Mouse (Mus musculus): Measurements from ENCODE around the gene Gm13030. TPM values are rescaled to one million over a fixed set of nuclear protein-coding genes. Genes with fewer than 3 reads are reported as not detected.
"Not testable (repeated sequence)": the region's sequence is repeated elsewhere in the genome, so short reads cannot be mapped to it uniquely, and the experiment has no call there.

Gm13030 gene
- polyA plus RNA-seq (2015; fragmentation: Nextera tagmentation; extraction: Ambion mirVana) = not detected in 2 replicates

GRCm38 (mm10) chr4:138873864-138874263, at the start of gene Gm13030:
TSS of gene Gm13030 (minus strand) at chr4:138873964.
- Histone ChIP-seq H3K9ac (no peak within 1 kb of the TSS), H3K27ac (no peak within 1 kb of the TSS), H3K4me2 (no peak within 1 kb of the TSS), H3K4me1 (0 out of 2 replicates have a peak, but pooled peaks cover 4% of the 10 kb centered on the region), H3K9me3 (no peaks in the 10 kb centered on the region), H3K4me3 (no peak within 1 kb of the TSS), H3K27me3 (no peaks in the 10 kb centered on the region), H3K36me3 (no peaks in the 10 kb centered on the region)
- WGBS = 63% methylated on average over 6 of the region's 6 CpGs
- no peak for ATAC-seq (ENCODE audit: borderline replicate concordance, extremely low read depth, low FRiP score, low TSS enrichment)

- Histone ChIP-seq H3K9ac (no peak overlapping the region), H3K4me1 (peaks cover 6% of the 10 kb centered on the region; the same call in 1 of the 2 replicates), H3K4me3 (no peak overlapping the region), H3K27me3 (no peaks in the 10 kb centered on the region; the same call in 1 of the 2 replicates), H3K27ac (no peak overlapping the region), H3K36me3 (no peaks in the 10 kb centered on the region), H3K9me3 (no peaks in the 10 kb centered on the region), H3K4me2 (peak overlapping the region; percentile 51)
- ATAC-seq (ENCODE audit: borderline replicate concordance, extremely low read depth, low FRiP score, low TSS enrichment) = peak; percentile 75
- 1% methylated on average over 11 of the region's 11 CpGs for WGBS
Observed at GRCm38 (mm10) chr4:138922131-138922459, 48.3 kb upstream of the Gm13030 start.

- 34% methylated on average over 20 of the region's 20 CpGs for WGBS
Observed at GRCm38 (mm10) chr4:138921254-138922130, 47.7 kb upstream of the Gm13030 start.

GRCm38 (mm10) chr4:138917282-138917681, 43.5 kb upstream of the Gm13030 start:
- Histone ChIP-seq H3K27ac (no peak overlapping the region), H3K4me3 (no peak overlapping the region), H3K4me2 (no peak overlapping the region), H3K4me1 (peaks cover 15% of the 10 kb centered on the region), H3K9me3 (no peaks in the 10 kb centered on the region), H3K9ac (no peak overlapping the region), H3K27me3 (no peaks in the 10 kb centered on the region), H3K36me3 (no peaks in the 10 kb centered on the region)
- no peak for ATAC-seq (ENCODE audit: borderline replicate concordance, extremely low read depth, low FRiP score, low TSS enrichment)
- WGBS = 82% methylated on average over 9 of the region's 9 CpGs

More at GRCm38 (mm10) chr4:138921254-138922130, 47.7 kb upstream of the Gm13030 start:
- Histone ChIP-seq H3K9me3 (no peaks in the 10 kb centered on the region), H3K27ac (no peak overlapping the region), H3K4me2 (peak overlapping the region; percentile 51), H3K36me3 (no peaks in the 10 kb centered on the region), H3K4me1 (peaks cover 6% of the 10 kb centered on the region; the same call in 1 of the 2 replicates), H3K9ac (no peak overlapping the region), H3K4me3 (no peak overlapping the region), H3K27me3 (no peaks in the 10 kb centered on the region; the same call in 1 of the 2 replicates)
- peak; percentile 23; the same call in 1 of the 2 replicates for ATAC-seq (ENCODE audit: borderline replicate concordance, extremely low read depth, low FRiP score, low TSS enrichment)

GRCm38 (mm10) chr4:138913797-138914196, 40.0 kb upstream of the Gm13030 start, which contains the start of gene Otud3:
TSS of gene Otud3 (minus strand) at chr4:138913945.
- Histone ChIP-seq H3K9ac (peak within 1 kb of the TSS; percentile 69), H3K4me1 (peaks cover 9% of the 10 kb centered on the region), H3K27ac (no peak within 1 kb of the TSS), H3K27me3 (no peaks in the 10 kb centered on the region), H3K36me3 (0 out of 2 replicates have a peak, but pooled peaks cover 7% of the 10 kb centered on the region), H3K4me3 (peak within 1 kb of the TSS; percentile 80), H3K4me2 (peak within 1 kb of the TSS; percentile 89), H3K9me3 (no peaks in the 10 kb centered on the region)
- ATAC-seq (ENCODE audit: borderline replicate concordance, extremely low read depth, low FRiP score, low TSS enrichment) = peak; percentile 95
- WGBS = under 1% methylated on average over 39 of the region's 39 CpGs

GRCm38 (mm10) chr4:138913141-138913787, 39.5 kb upstream of the Gm13030 start:
- Histone ChIP-seq H3K4me1 (peaks cover 9% of the 10 kb centered on the region), H3K27me3 (no peaks in the 10 kb centered on the region), H3K9ac (peak overlapping the region; percentile 69), H3K27ac (no peak overlapping the region), H3K4me3 (peak overlapping the region; percentile 80), H3K9me3 (no peaks in the 10 kb centered on the region), H3K4me2 (peak overlapping the region; percentile 89), H3K36me3 (0 out of 2 replicates have a peak, but pooled peaks cover 7% of the 10 kb centered on the region)
- under 1% methylated on average over 52 of the region's 52 CpGs for WGBS
- ATAC-seq (ENCODE audit: borderline replicate concordance, extremely low read depth, low FRiP score, low TSS enrichment) = peak; percentile 51

GRCm38 (mm10) chr4:138905624-138906337, 32.0 kb upstream of the Gm13030 start:
- no peak overlapping the region for H3K4me3 ChIP-seq
- H3K4me2 ChIP-seq = no peak overlapping the region
- H3K4me1 ChIP-seq = no peaks in the 10 kb centered on the region
- no peaks in the 10 kb centered on the region for H3K9me3 ChIP-seq
- H3K36me3 ChIP-seq = peaks cover 68% of the 10 kb centered on the region
- no peak overlapping the region for H3K9ac ChIP-seq
- H3K27me3 ChIP-seq = no peaks in the 10 kb centered on the region
- WGBS = 93% methylated on average over 18 of the region's 18 CpGs
- no peak overlapping the region for H3K27ac ChIP-seq
- ATAC-seq (ENCODE audit: borderline replicate concordance, extremely low read depth, low FRiP score, low TSS enrichment) = no peak

- ATAC-seq (ENCODE audit: borderline replicate concordance, extremely low read depth, low FRiP score, low TSS enrichment) = no peak
- no peaks in the 10 kb centered on the region for H3K27me3 ChIP-seq
- WGBS = 66% methylated on average over 7 of the region's 7 CpGs
- H3K9ac ChIP-seq = no peak overlapping the region
- H3K36me3 ChIP-seq = peaks cover 56% of the 10 kb centered on the region
- no peak overlapping the region for H3K4me2 ChIP-seq
- no peak overlapping the region for H3K4me3 ChIP-seq
- no peak overlapping the region for H3K27ac ChIP-seq
- H3K9me3 ChIP-seq = no peaks in the 10 kb centered on the region
- H3K4me1 ChIP-seq = no peaks in the 10 kb centered on the region
Observed at GRCm38 (mm10) chr4:138899361-138899760, 25.6 kb upstream of the Gm13030 start.

- not testable (repeated sequence) for H3K9me3 ChIP-seq; H3K4me1 ChIP-seq; ATAC-seq (ENCODE audit: borderline replicate concordance, extremely low read depth, low FRiP score, low TSS enrichment); H3K27ac ChIP-seq; H3K9ac ChIP-seq; H3K4me3 ChIP-seq; H3K27me3 ChIP-seq; H3K4me2 ChIP-seq
- peaks cover 29% of the 10 kb centered on the region for H3K36me3 ChIP-seq
- WGBS = 79% methylated on average over 11 of the region's 11 CpGs
Observed at GRCm38 (mm10) chr4:138893789-138894188, 20.0 kb upstream of the Gm13030 start.

- ATAC-seq (ENCODE audit: borderline replicate concordance, extremely low read depth, low FRiP score, low TSS enrichment) = no peak
- Histone ChIP-seq H3K27ac (no peak overlapping the region), H3K4me3 (no peak overlapping the region), H3K9ac (no peak overlapping the region), H3K9me3 (no peaks in the 10 kb centered on the region), H3K27me3 (no peaks in the 10 kb centered on the region), H3K4me1 (peaks cover 6% of the 10 kb centered on the region; the same call in 1 of the 2 replicates), H3K36me3 (peaks cover 22% of the 10 kb centered on the region), H3K4me2 (no peak overlapping the region)
- 74% methylated on average over 6 of the region's 6 CpGs for WGBS
Observed at GRCm38 (mm10) chr4:138892655-138893054, 18.9 kb upstream of the Gm13030 start.

- H3K27ac ChIP-seq = no peak overlapping the region
- no peaks in the 10 kb centered on the region for H3K27me3 ChIP-seq
- ATAC-seq (ENCODE audit: borderline replicate concordance, extremely low read depth, low FRiP score, low TSS enrichment) = no peak
- peaks cover 6% of the 10 kb centered on the region; the same call in 1 of the 2 replicates for H3K4me1 ChIP-seq
- WGBS = 41% methylated on average over 8 of the region's 8 CpGs
- H3K36me3 ChIP-seq = peaks cover 4% of the 10 kb centered on the region; the same call in 1 of the 2 replicates
- H3K9ac ChIP-seq = no peak overlapping the region
- H3K4me3 ChIP-seq = no peak overlapping the region
- no peak overlapping the region for H3K4me2 ChIP-seq
- no peaks in the 10 kb centered on the region for H3K9me3 ChIP-seq
Observed at GRCm38 (mm10) chr4:138889635-138890034, 15.9 kb upstream of the Gm13030 start.
